Mouse (Mus musculus): ENCODE data around the gene Gm19402.

- TF ChIP-seq CTCF (IDR thresholded peaks at IDR 0.05; ENCODE audit: low read depth, low read length) (no peak), POLR2A (IDR thresholded peaks at IDR 0.05; ENCODE audit: insufficient read depth, low read length) (no peak)
Measured at GRCm38 (mm10) chr10:77666342-77666741, 24.2 kb downstream of the Gm19402 start.

Data from ES-Bruce4 (cell line).